Mouse (Mus musculus) intestine, embryonic 16.5 days (tissue): ENCODE data around the gene Ear14. TPM values are rescaled to one million over a fixed set of nuclear protein-coding genes. Genes with fewer than 3 reads are reported as not detected.
"Not testable (repeated sequence)": the region's sequence is repeated elsewhere in the genome, so short reads cannot be mapped to it uniquely, and the experiment has no call there.

Experiments
- ATAC-seq: fragments of 200-750 bp; cut with Nextera tagmentation; 2 replicates; pipeline ENCODE4 v1.8.0; 2017; ENCODE audit warnings: moderate TSS enrichment, moderate library complexity
- H3K27ac ChIP-seq: fragments of 300-500 bp; sonication (generic); 2 replicates; pipeline ENCODE4 v1.5.1; 2014; ENCODE audit warnings: mild to moderate bottlenecking, low read length
- H3K27me3 ChIP-seq: fragments of 300-500 bp; sonication (generic); replicated peaks from 2 replicates; pipeline ENCODE4 v1.6.1; 2014; ENCODE audit warnings: low read length, control low read depth, mixed read lengths; ENCODE audit not compliant: control insufficient read depth, insufficient read depth
- H3K36me3 ChIP-seq: fragments of 300-500 bp; sonication (generic); 2 replicates; pipeline ENCODE4 v1.6.1; 2014; ENCODE audit warnings: low read length, control low read depth; ENCODE audit not compliant: control insufficient read depth, insufficient read depth
- H3K4me1 ChIP-seq: fragments of 300-500 bp; sonication (generic); 2 replicates; pipeline ENCODE4 v1.6.1; 2014; ENCODE audit warnings: low read length, control low read depth, mixed read lengths; ENCODE audit not compliant: control insufficient read depth, insufficient read depth
- H3K4me2 ChIP-seq: fragments of 300-500 bp; sonication (generic); 2 replicates; pipeline ENCODE4 v1.6.1; 2014; ENCODE audit warnings: low read depth, low read length, control low read depth
- H3K4me3 ChIP-seq: fragments of 300-500 bp; sonication (generic); 2 replicates; pipeline ENCODE4 v1.5.1; 2014; ENCODE audit warnings: mild to moderate bottlenecking, low read length
- H3K9ac ChIP-seq: fragments of 300-500 bp; sonication (generic); 2 replicates; pipeline ENCODE4 v1.6.1; 2014; ENCODE audit warnings: low read depth, low read length
- H3K9me3 ChIP-seq: fragments of 300-500 bp; sonication (generic); 2 replicates; pipeline ENCODE4 v1.6.1; 2016; ENCODE audit warnings: low read length, control low read depth; ENCODE audit not compliant: control insufficient read depth
- WGBS: fragments of 180-500 bp; shearing (Covaris S2); extraction: QIAGEN DNeasy Blood & Tissue Kit; methylation state at CpG from one replicate; pipeline ENCODE4 v1.1.7; 2014; 5-methylcytosine and 5-hydroxymethylcytosine counted together
- polyA plus RNA-seq: library from polyadenylated mRNA; unstranded; fragments of >200 nt; fragmentation: Nextera tagmentation; extraction: Ambion mirVana; gene quantifications from 2 replicates; pipeline ENCODE4 v1.2.1, GENCODE M21; 2015

Ear14 gene
- polyA plus RNA-seq, 1 experiment from 2014 or later = not detected

- ATAC-seq = no peak
- no peaks in the 10 kb centered on the region for H3K36me3 ChIP-seq
- no peaks in the 10 kb centered on the region for H3K27me3 ChIP-seq
- H3K4me1 ChIP-seq = no peaks in the 10 kb centered on the region
- H3K9ac ChIP-seq = no peak overlapping the region
- H3K27ac ChIP-seq = no peak overlapping the region
- H3K4me3 ChIP-seq = no peak overlapping the region
- H3K9me3 ChIP-seq = no peaks in the 10 kb centered on the region
- H3K4me2 ChIP-seq = no peak overlapping the region
Observed at GRCm38 (mm10) chr14:51240899-51241298, 37.7 kb downstream of the Ear14 start.

- no peaks in the 10 kb centered on the region for H3K4me1 ChIP-seq
- no peak overlapping the region for H3K27ac ChIP-seq
- H3K9ac ChIP-seq = no peak overlapping the region
- no peak overlapping the region for H3K4me2 ChIP-seq
- 98% methylated on average over 1 of the region's 1 CpGs for WGBS
- ATAC-seq = no peak
- no peak overlapping the region for H3K4me3 ChIP-seq
- no peaks in the 10 kb centered on the region for H3K36me3 ChIP-seq
- H3K27me3 ChIP-seq = no peaks in the 10 kb centered on the region
- no peaks in the 10 kb centered on the region for H3K9me3 ChIP-seq
Observed at GRCm38 (mm10) chr14:51247736-51248135, 44.5 kb downstream of the Ear14 start.

- Histone ChIP-seq H3K4me2 (no peak overlapping the region), H3K27me3 (no peaks in the 10 kb centered on the region), H3K4me3 (no peak overlapping the region), H3K9me3 (no peaks in the 10 kb centered on the region), H3K36me3 (no peaks in the 10 kb centered on the region), H3K4me1 (no peaks in the 10 kb centered on the region), H3K9ac (no peak overlapping the region), H3K27ac (no peak overlapping the region)
- WGBS = 73% methylated on average over 3 of the region's 3 CpGs
- no peak for ATAC-seq
Observed at GRCm38 (mm10) chr14:51250348-51250747, 47.2 kb downstream of the Ear14 start.

- H3K9ac ChIP-seq, H3K9me3 ChIP-seq, H3K4me2 ChIP-seq, H3K27ac ChIP-seq, H3K36me3 ChIP-seq, H3K4me3 ChIP-seq, H3K27me3 ChIP-seq, H3K4me1 ChIP-seq, ATAC-seq: not testable (repeated sequence)
Observed at GRCm38 (mm10) chr14:51252206-51252605, 49.0 kb downstream of the Ear14 start.

- Histone ChIP-seq H3K36me3 (no peaks in the 10 kb centered on the region), H3K9ac (no peak overlapping the region), H3K4me1 (no peaks in the 10 kb centered on the region), H3K4me3 (no peak overlapping the region), H3K4me2 (no peak overlapping the region), H3K9me3 (no peaks in the 10 kb centered on the region), H3K27ac (no peak overlapping the region), H3K27me3 (no peaks in the 10 kb centered on the region)
- WGBS = 95% methylated on average over 1 of the region's 1 CpGs
- no peak for ATAC-seq
Observed at GRCm38 (mm10) chr14:51253569-51253968, 50.4 kb downstream of the Ear14 start.

Other genes starting within 250 kb of the Ear14 start
- gene Pnp2, start 247.4 kb upstream of the Ear14 start, polyA plus RNA-seq = 3.7 and 5.3 TPM in 2 replicates
- 0.20 and 0.29 TPM in 2 replicates for gene Rnase10, start 195.6 kb upstream of the Ear14 start, polyA plus RNA-seq
- gene Rnase9, start 161.5 kb upstream of the Ear14 start, polyA plus RNA-seq = not detected in 2 replicates
- gene Rnase11, start 153.2 kb upstream of the Ear14 start, polyA plus RNA-seq = not detected in 2 replicates
- 0.37 and 0.54 TPM in 2 replicates for gene Rnase12, start 145.7 kb upstream of the Ear14 start, polyA plus RNA-seq
- not detected in 2 replicates for gene Olfr750, start 129.0 kb upstream of the Ear14 start, polyA plus RNA-seq
- 288 and 336 TPM in 2 replicates for gene Rnase4, start 112.3 kb upstream of the Ear14 start, polyA plus RNA-seq
- 76.1 and 85.7 TPM in 2 replicates for gene Ang, start 112.2 kb upstream of the Ear14 start, polyA plus RNA-seq
- gene Eddm3b, start 89.0 kb upstream of the Ear14 start, polyA plus RNA-seq = not detected in 2 replicates
- 1.5 and 1.6 TPM in 2 replicates for gene Rnase6, start 79.5 kb upstream of the Ear14 start, polyA plus RNA-seq
- 107 and 192 TPM in 2 replicates for gene Rnase1, start 56.6 kb upstream of the Ear14 start, polyA plus RNA-seq
- not detected in 2 replicates for gene Rnase2b, start 41.1 kb upstream of the Ear14 start, polyA plus RNA-seq
- gene Ang2, start 4.2 kb upstream of the Ear14 start, polyA plus RNA-seq = not detected in 2 replicates
- gene Rnase2a, start 52.7 kb downstream of the Ear14 start, polyA plus RNA-seq = not detected in 2 replicates
- not detected in 2 replicates for gene Gm7247, start 158.4 kb downstream of the Ear14 start, polyA plus RNA-seq
- not detected in 2 replicates for gene Vmn2r88, start 207.4 kb downstream of the Ear14 start, polyA plus RNA-seq
- gene Vmn2r89, start 248.5 kb downstream of the Ear14 start, polyA plus RNA-seq = not detected in 2 replicates